Mouse (Mus musculus) heart, embryonic 12.5 days (tissue): ENCODE data around the gene A530016L24Rik. TPM values are rescaled to one million over a fixed set of nuclear protein-coding genes. Genes with fewer than 3 reads are reported as not detected.

Experiments used
- ATAC-seq: fragments of 200-750 bp; cut with Nextera tagmentation; 2 replicates; pipeline ENCODE4 v1.8.0; 2017; ENCODE audit warnings: moderate TSS enrichment, moderate library complexity; ENCODE audit not compliant: insufficient number of reproducible peaks, low FRiP score
- H3K27ac ChIP-seq: fragments of 300-500 bp; sonication (generic); 2 replicates; pipeline ENCODE4 v1.5.1; 2016; ENCODE audit warnings: mild to moderate bottlenecking, moderate library complexity; ENCODE audit not compliant: poor library complexity, severe bottlenecking
- H3K27me3 ChIP-seq: fragments of 300-500 bp; sonication (generic); replicated peaks from 2 replicates; pipeline ENCODE4 v1.6.1; 2016; ENCODE audit warnings: mild to moderate bottlenecking, moderate library complexity
- H3K36me3 ChIP-seq: fragments of 300-500 bp; sonication (generic); 2 replicates; pipeline ENCODE4 v1.6.1; 2016; ENCODE audit warnings: mild to moderate bottlenecking, moderate library complexity
- H3K4me1 ChIP-seq: fragments of 300-500 bp; sonication (generic); replicated peaks from 2 replicates; pipeline ENCODE4 v1.6.1; 2016; ENCODE audit warnings: mild to moderate bottlenecking
- H3K4me2 ChIP-seq: fragments of 300-500 bp; sonication (generic); 2 replicates; pipeline ENCODE4 v1.6.1; 2016; ENCODE audit warnings: mild to moderate bottlenecking, moderate library complexity
- H3K4me3 ChIP-seq: fragments of 300-500 bp; sonication (generic); 2 replicates; pipeline ENCODE4 v1.5.1; 2016; ENCODE audit warnings: mild to moderate bottlenecking
- H3K9ac ChIP-seq: fragments of 300-500 bp; sonication (generic); 2 replicates; pipeline ENCODE4 v1.6.1; 2016; ENCODE audit warnings: mild to moderate bottlenecking, moderate library complexity
- H3K9me3 ChIP-seq: fragments of 300-500 bp; sonication (generic); replicated peaks from 2 replicates; pipeline ENCODE4 v1.6.1; 2016; ENCODE audit warnings: mild to moderate bottlenecking, moderate library complexity
- WGBS: fragments of 180-500 bp; shearing (Covaris S2); methylation state at CpG from one replicate; pipeline ENCODE4 v1.1.7; 2016; 5-methylcytosine and 5-hydroxymethylcytosine counted together
- polyA plus RNA-seq: library from polyadenylated mRNA; unstranded; fragments of >200 nt; fragmentation: Nextera tagmentation; extraction: Ambion mirVana; gene quantifications from 2 replicates; pipeline ENCODE4 v1.2.1, GENCODE M21; 2016

Gene A530016L24Rik
- polyA plus RNA-seq, 1 experiment from 2014 or later = 6.7 TPM

- 73% methylated on average over 6 of the region's 6 CpGs for WGBS
- Histone ChIP-seq H3K27me3 (peaks cover 48% of the 10 kb centered on the region), H3K4me1 (peaks cover 19% of the 10 kb centered on the region), H3K4me2 (no peak overlapping the region), H3K36me3 (no peaks in the 10 kb centered on the region), H3K9me3 (no peaks in the 10 kb centered on the region), H3K9ac (no peak overlapping the region), H3K4me3 (no peak overlapping the region), H3K27ac (no peak overlapping the region)
- no peak for ATAC-seq
Measured at GRCm38 (mm10) chr12:112537233-112537632, 48.0 kb downstream of the A530016L24Rik start.

GRCm38 (mm10) chr12:112538356-112538755 is 49.1 kb downstream of the A530016L24Rik start:
- 79% methylated on average over 9 of the region's 9 CpGs for WGBS
- Histone ChIP-seq H3K9ac (no peak overlapping the region), H3K36me3 (no peaks in the 10 kb centered on the region), H3K9me3 (no peaks in the 10 kb centered on the region), H3K4me3 (no peak overlapping the region), H3K4me2 (no peak overlapping the region), H3K4me1 (peaks cover 22% of the 10 kb centered on the region), H3K27ac (no peak overlapping the region), H3K27me3 (peaks cover 40% of the 10 kb centered on the region)
- ATAC-seq = no peak

- WGBS = 85% methylated on average over 7 of the region's 7 CpGs
- Histone ChIP-seq H3K27ac (no peak overlapping the region), H3K9me3 (no peaks in the 10 kb centered on the region), H3K27me3 (peaks cover 38% of the 10 kb centered on the region), H3K4me2 (no peak overlapping the region), H3K36me3 (no peaks in the 10 kb centered on the region), H3K9ac (no peak overlapping the region), H3K4me3 (no peak overlapping the region), H3K4me1 (peaks cover 22% of the 10 kb centered on the region)
- ATAC-seq = no peak
Measured at GRCm38 (mm10) chr12:112539466-112539965, 50.3 kb downstream of the A530016L24Rik start.

- Histone ChIP-seq H3K27me3 (peaks cover 37% of the 10 kb centered on the region), H3K27ac (no peak overlapping the region), H3K9me3 (no peaks in the 10 kb centered on the region), H3K36me3 (no peaks in the 10 kb centered on the region), H3K9ac (no peak overlapping the region), H3K4me2 (no peak overlapping the region), H3K4me1 (peaks cover 26% of the 10 kb centered on the region), H3K4me3 (no peak overlapping the region)
- no peak for ATAC-seq
- WGBS = 89% methylated on average over 12 of the region's 12 CpGs
Measured at GRCm38 (mm10) chr12:112540321-112540720, 51.1 kb downstream of the A530016L24Rik start.

GRCm38 (mm10) chr12:112541483-112542091 is 52.3 kb downstream of the A530016L24Rik start:
- H3K4me1 ChIP-seq = peaks cover 27% of the 10 kb centered on the region
- H3K4me2 ChIP-seq = no peak overlapping the region
- H3K9me3 ChIP-seq = no peaks in the 10 kb centered on the region
- no peak overlapping the region for H3K4me3 ChIP-seq
- H3K27ac ChIP-seq = no peak overlapping the region
- H3K27me3 ChIP-seq = peaks cover 40% of the 10 kb centered on the region
- no peak overlapping the region for H3K9ac ChIP-seq
- no peaks in the 10 kb centered on the region for H3K36me3 ChIP-seq
- no peak for ATAC-seq
- 41% methylated on average over 8 of the region's 8 CpGs for WGBS

- Histone ChIP-seq H3K36me3 (no peaks in the 10 kb centered on the region), H3K9ac (no peak overlapping the region), H3K4me3 (no peak overlapping the region), H3K4me2 (no peak overlapping the region), H3K4me1 (peaks cover 27% of the 10 kb centered on the region), H3K27me3 (peaks cover 39% of the 10 kb centered on the region), H3K9me3 (no peaks in the 10 kb centered on the region), H3K27ac (no peak overlapping the region)
- ATAC-seq = no peak
- 74% methylated on average over 13 of the region's 13 CpGs for WGBS
Measured at GRCm38 (mm10) chr12:112542257-112542919, 53.1 kb downstream of the A530016L24Rik start.

- Histone ChIP-seq H3K4me1 (peaks cover 27% of the 10 kb centered on the region), H3K9me3 (no peaks in the 10 kb centered on the region), H3K27me3 (peaks cover 39% of the 10 kb centered on the region), H3K4me3 (no peak overlapping the region), H3K27ac (no peak overlapping the region), H3K36me3 (no peaks in the 10 kb centered on the region), H3K4me2 (no peak overlapping the region), H3K9ac (no peak overlapping the region)
- WGBS = 6% methylated on average over 11 of the region's 11 CpGs
- ATAC-seq = peak; percentile 60
Measured at GRCm38 (mm10) chr12:112542920-112543300, 53.7 kb downstream of the A530016L24Rik start.

GRCm38 (mm10) chr12:112543941-112544340 is 54.7 kb downstream of the A530016L24Rik start:
- no peak for ATAC-seq
- Histone ChIP-seq H3K4me2 (no peak overlapping the region), H3K27me3 (peaks cover 31% of the 10 kb centered on the region; the same call in 1 of the 2 replicates), H3K27ac (no peak overlapping the region), H3K4me3 (no peak overlapping the region), H3K4me1 (peaks cover 27% of the 10 kb centered on the region), H3K9me3 (no peaks in the 10 kb centered on the region), H3K9ac (no peak overlapping the region), H3K36me3 (no peaks in the 10 kb centered on the region)
- WGBS = 69% methylated on average over 9 of the region's 9 CpGs

- Histone ChIP-seq H3K4me1 (peaks cover 27% of the 10 kb centered on the region), H3K36me3 (no peaks in the 10 kb centered on the region), H3K4me2 (no peak overlapping the region), H3K4me3 (no peak overlapping the region), H3K27me3 (peaks cover 26% of the 10 kb centered on the region; the same call in 1 of the 2 replicates), H3K27ac (no peak overlapping the region), H3K9me3 (no peaks in the 10 kb centered on the region), H3K9ac (no peak overlapping the region)
- 34% methylated on average over 12 of the region's 12 CpGs for WGBS
- ATAC-seq = no peak
Measured at GRCm38 (mm10) chr12:112544946-112545701, 55.9 kb downstream of the A530016L24Rik start.

GRCm38 (mm10) chr12:112546110-112546509 is 56.9 kb downstream of the A530016L24Rik start:
- Histone ChIP-seq H3K4me2 (no peak overlapping the region), H3K4me3 (no peak overlapping the region), H3K27me3 (peaks cover 26% of the 10 kb centered on the region; the same call in 1 of the 2 replicates), H3K27ac (no peak overlapping the region), H3K9ac (no peak overlapping the region), H3K4me1 (peaks cover 22% of the 10 kb centered on the region), H3K36me3 (no peaks in the 10 kb centered on the region), H3K9me3 (no peaks in the 10 kb centered on the region)
- no peak for ATAC-seq
- WGBS = 90% methylated on average over 8 of the region's 8 CpGs

- no peak for ATAC-seq
- Histone ChIP-seq H3K9ac (no peak overlapping the region), H3K27ac (no peak overlapping the region), H3K27me3 (peaks cover 12% of the 10 kb centered on the region; the same call in 1 of the 2 replicates), H3K4me2 (no peak overlapping the region), H3K36me3 (no peaks in the 10 kb centered on the region), H3K9me3 (no peaks in the 10 kb centered on the region), H3K4me3 (no peak overlapping the region), H3K4me1 (0 out of 2 replicates have a peak, but pooled peaks cover 10% of the 10 kb centered on the region)
- 88% methylated on average over 1 of the region's 1 CpGs for WGBS
Measured at GRCm38 (mm10) chr12:112549287-112549686, 60.0 kb downstream of the A530016L24Rik start.
